Comparison of ENCODE assay signal across 14 mouse cellular contexts in the genomic region with DNA sequence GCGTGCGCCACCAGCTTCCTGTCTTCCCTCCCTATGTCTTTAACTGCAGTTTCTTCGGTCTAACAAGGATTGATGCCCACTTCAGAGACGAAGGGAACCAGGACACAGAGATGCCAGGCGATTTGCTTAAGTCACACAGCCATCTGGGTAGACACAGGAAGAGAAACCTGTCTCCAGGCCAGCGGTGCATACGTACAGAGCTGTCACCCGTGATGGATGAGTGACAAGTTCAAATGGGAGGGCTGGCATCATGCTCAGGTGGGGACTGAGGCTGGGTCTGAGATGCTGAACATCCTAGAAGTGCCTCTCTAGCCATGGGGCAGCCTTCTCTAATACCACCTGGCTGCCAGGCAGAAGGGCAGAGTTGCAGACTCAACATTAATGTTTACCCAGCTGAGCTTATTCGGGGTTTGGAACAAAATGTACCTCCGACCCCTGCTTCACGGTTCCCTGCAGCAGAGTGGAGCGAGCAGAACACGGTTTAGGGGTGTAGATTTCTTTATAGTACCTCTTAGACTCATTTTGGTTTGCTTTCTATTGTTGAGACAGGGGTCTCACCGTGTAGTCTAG. TPM values are rescaled to one million over a fixed set of nuclear protein-coding genes. Genes with fewer than 3 reads are reported as not detected.
DNase-seq lines count a peak whose midpoint lies in the region; ATAC-seq and TF ChIP-seq lines count a peak whose summit lies in the region.
"Had no signal": no experiment of that assay in that cellular context is flagged by ENCODE, and none has a peak within 500 bp of the region (broad histone marks: within the 10 kb centered on the region; RNA-seq: fewer than 3 reads in every experiment).

No protein-coding gene starts in this region.

- peaks cover 10% of the 10 kb centered on the region for H3K36me3 ChIP-seq in G1E (replicated peaks)
- H3K36me3 ChIP-seq in hindbrain, embryonic 16.5 days (ENCODE audit: control insufficient read depth, insufficient read depth, low read length) = no peaks in the 10 kb centered on the region
- H3K36me3 ChIP-seq: embryonic facial prominence, embryonic 10.5 days; intestine, embryonic 15.5 days; limb, embryonic 15.5 days; stomach, embryonic 15.5 days had no signal

- peaks cover 86% of the 10 kb centered on the region for H3K4me1 ChIP-seq in G1E (ENCODE audit: insufficient read depth, low read depth, low read length)
- H3K4me1 ChIP-seq in hindbrain, embryonic 16.5 days (ENCODE audit: control insufficient read depth, insufficient read depth, low read depth, low read length) = peaks cover 4% of the 10 kb centered on the region

- peak; percentile 52 to 54 for DNase-seq in spleen, postnatal 36 days (ENCODE audit: low spot score in 2 of 2)
- no peak for DNase-seq in spleen, postnatal 10 days (ENCODE audit: low spot score in 2 of 2)
- DNase-seq in G1E (ENCODE audit: low spot score) = no peak
- DNase-seq in kidney, adult 9 months = peak; percentile 74
- DNase-seq in kidney, postnatal 36 days = peak; percentile 56 to 76
- no peak for DNase-seq in left cerebral cortex, postnatal 14 days (ENCODE audit: low spot score in 2 of 2)

- H3K4me2 ChIP-seq in hindbrain, embryonic 16.5 days (ENCODE audit: low read length) = no peak overlapping the region
- H3K4me2 ChIP-seq: hindbrain, embryonic 14.5 days; intestine, embryonic 15.5 days; limb, embryonic 15.5 days; stomach, embryonic 15.5 days had no signal

- H3K9ac ChIP-seq in hindbrain, embryonic 16.5 days (ENCODE audit: low read depth, low read length) = no peak overlapping the region
- H3K9ac ChIP-seq: hindbrain, embryonic 14.5 days; intestine, embryonic 15.5 days; limb, embryonic 15.5 days; stomach, embryonic 15.5 days had no signal

- H3K27me3 ChIP-seq in G1E (ENCODE audit: insufficient read depth, low read length) = no peaks in the 10 kb centered on the region
- no peaks in the 10 kb centered on the region for H3K27me3 ChIP-seq in hindbrain, embryonic 16.5 days (replicated peaks; ENCODE audit: control insufficient read depth, insufficient read depth, low read length)
- H3K27me3 ChIP-seq: intestine, embryonic 15.5 days; limb, embryonic 15.5 days; stomach, embryonic 15.5 days had no signal

- no peak for ATAC-seq in G1E (ENCODE audit: extremely low read depth, insufficient number of reproducible peaks, low FRiP score, poor library complexity, severe bottlenecking)
- no peak for ATAC-seq in hindbrain, embryonic 16.5 days
- ATAC-seq in cerebellum, adult (ENCODE audit: insufficient number of reproducible peaks, low FRiP score, low TSS enrichment) = no peak

- WGBS in hindbrain, embryonic 16.5 days = 77% methylated on average over 14 of the region's 14 CpGs

- intact Hi-C loops in left cerebral cortex, postnatal 14 days (cut with DNase I) = loop anchor here (2.0 to 5.0 kb wide), 3 partner anchors 73 to 183 kb away; no protein-coding TSS in a partner anchor

- peak overlapping the region; percentile 37; the same call in 1 of the 2 replicates for H3K4me3 ChIP-seq in G1E (ENCODE audit: low read depth, low read length)
- no peak overlapping the region for H3K4me3 ChIP-seq in hindbrain, embryonic 16.5 days (ENCODE audit: low read length)
- H3K4me3 ChIP-seq: embryonic facial prominence, embryonic 10.5 days; heart, adult 2 months; intestine, embryonic 15.5 days; limb, embryonic 15.5 days; stomach, embryonic 15.5 days had no signal

- no peak overlapping the region for H3K27ac ChIP-seq in hindbrain, embryonic 16.5 days (ENCODE audit: low read depth, low read length)
- H3K27ac ChIP-seq: embryonic facial prominence, embryonic 10.5 days; heart, adult 2 months; hindbrain, embryonic 14.5 days; intestine, embryonic 15.5 days; limb, embryonic 15.5 days; stomach, embryonic 15.5 days had no signal

- H3K9me3 ChIP-seq in G1E (replicated peaks) = no peaks in the 10 kb centered on the region
- no peaks in the 10 kb centered on the region for H3K9me3 ChIP-seq in hindbrain, embryonic 16.5 days (ENCODE audit: control insufficient read depth, low read length)
- H3K9me3 ChIP-seq: embryonic facial prominence, embryonic 10.5 days; intestine, embryonic 15.5 days; limb, embryonic 15.5 days; stomach, embryonic 15.5 days had no signal

- TF ChIP-seq CTCF in G1E (IDR thresholded peaks at IDR 0.05; ENCODE audit: low read depth, low read length) = no peak

RNA-seq across cellular contexts. Expression of gene Rab44, which starts 56.6 kb away (rescaled TPM):
- total RNA-seq in G1E (2014; fragmentation: Nextera tagmentation) (20.5 and 23.0 TPM in 2 replicates), G1E (2017) (67.8 and 72.8 TPM in 2 replicates)
- polyA plus RNA-seq in G1E (2012) = 11.6 and 13.3 TPM in 2 replicates
- polyA plus RNA-seq in hindbrain, embryonic 16.5 days (2015; fragmentation: Nextera tagmentation; extraction: Ambion mirVana) = 0.06 and 0.26 TPM in 2 replicates
- total RNA-seq in left cerebral cortex, postnatal 14 days (2021) = not detected
- polyA plus RNA-seq: hindbrain, embryonic 14.5 days had no signal

Comparison
In these comparisons a context has a peak if more than half of its experiments do, and no peak if none do; other contexts are left out.
1. DNase-seq: peak in spleen, postnatal 36 days (2 of 2), kidney, adult 9 months (single experiment) and kidney, postnatal 36 days (2 of 2); none in spleen, postnatal 10 days (0 of 2), G1E (single experiment) and left cerebral cortex, postnatal 14 days (0 of 2).
2. RNA of gene Rab44, which starts 56.6 kb away (total RNA-seq): 20.5 to 72.8 TPM in G1E; not detected in left cerebral cortex, postnatal 14 days; every median in the first group is over 10 times any median in the second.